Mouse (Mus musculus): Measurements from ENCODE around the gene Lin28a. TPM values are rescaled to one million over a fixed set of nuclear protein-coding genes. Genes with fewer than 3 reads are reported as not detected.
"Not testable (repeated sequence)": the region's sequence is repeated elsewhere in the genome, so short reads cannot be mapped to it uniquely, and the experiment has no call there.

Gene Lin28a
- total RNA-seq, 2 experiments from 2014 or later = not detected

DNA sequence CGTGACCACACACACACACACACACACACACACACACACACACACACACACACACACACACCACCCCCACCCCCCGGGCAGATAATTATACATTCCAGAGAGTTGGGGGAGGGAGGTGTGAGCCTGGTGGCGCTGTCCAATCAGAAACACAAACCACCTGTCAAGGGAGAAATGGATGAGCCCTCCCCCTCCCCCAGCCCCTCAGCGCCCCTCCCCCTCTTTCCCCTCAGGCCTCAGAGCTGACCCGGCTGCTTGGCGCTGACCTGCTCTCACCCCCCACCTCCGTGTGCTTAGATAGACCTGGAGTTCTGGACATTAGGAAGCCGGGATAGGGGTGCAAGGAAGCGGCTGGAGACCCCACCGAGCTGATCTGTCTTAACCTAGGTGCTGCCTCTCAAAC lies 569 bp upstream of the Lin28a start:
- no peak for DNase-seq

DNA sequence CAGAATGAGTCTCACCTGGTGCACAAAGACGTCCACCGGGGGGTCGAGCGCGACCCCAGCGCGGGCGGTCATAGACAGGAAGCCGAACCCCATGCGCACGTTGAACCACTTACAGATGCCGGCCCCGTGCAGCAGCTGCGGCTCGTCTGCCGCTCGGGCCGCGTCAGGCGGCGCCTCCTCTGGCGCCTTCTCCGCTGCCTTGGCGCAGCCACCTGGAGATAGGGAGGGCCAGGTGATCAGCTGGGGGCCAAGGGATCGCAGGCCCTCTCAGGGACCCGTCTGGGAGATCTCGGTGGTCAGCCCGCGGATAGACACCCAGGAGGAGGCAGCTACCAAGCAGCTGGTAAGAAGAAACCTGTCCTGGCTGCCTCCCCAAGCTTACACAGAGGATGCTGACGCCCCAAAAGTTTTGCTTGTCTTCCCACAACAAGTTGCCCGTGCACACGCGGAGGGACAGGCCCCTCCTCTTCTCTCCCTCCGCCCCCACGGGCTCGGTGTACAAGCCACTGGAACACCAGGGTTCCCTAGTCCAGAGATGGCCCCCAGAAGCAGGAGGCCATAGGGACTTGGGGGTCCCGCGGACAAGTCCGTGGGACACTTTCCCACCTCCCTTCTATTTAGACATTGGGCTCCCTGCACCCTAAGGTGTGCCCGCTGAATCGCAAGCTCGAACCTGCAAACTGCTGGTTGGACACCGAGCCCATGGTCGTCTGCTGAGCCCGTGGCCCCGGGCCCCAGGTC lies 433 bp downstream of the Lin28a start:
- no peak for DNase-seq

DNA sequence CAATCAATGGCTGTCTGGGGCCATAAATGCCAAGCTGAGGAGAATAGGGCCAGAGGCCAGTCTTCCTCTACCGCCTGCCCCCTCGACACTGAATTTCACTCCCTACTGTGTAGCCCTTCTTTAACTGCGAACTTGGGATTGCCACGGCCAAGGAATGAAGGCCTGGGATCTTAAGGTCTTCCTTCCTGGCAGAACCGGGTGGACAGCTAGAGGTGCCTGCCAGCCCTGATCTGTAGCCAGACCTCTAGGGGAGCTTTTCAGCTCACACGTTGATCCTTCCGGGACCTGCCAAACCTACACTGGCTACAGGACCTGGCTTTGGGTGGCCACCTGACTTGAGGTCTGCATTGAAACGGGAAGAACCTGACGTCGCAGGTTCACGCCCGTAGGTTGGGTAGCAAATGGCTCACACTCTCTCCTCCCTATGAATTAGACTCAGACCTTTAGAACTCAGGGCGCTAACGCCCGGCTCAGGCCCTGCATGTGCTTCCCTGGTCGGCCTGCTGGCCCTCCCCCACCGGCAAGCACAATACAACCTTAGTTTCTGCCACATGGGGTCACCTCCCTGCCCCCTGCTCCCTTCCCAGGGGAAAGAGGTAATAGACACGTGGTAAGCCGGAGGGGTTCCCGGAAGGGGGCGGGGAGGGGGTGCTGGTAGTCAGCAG lies 1.3 kb downstream of the Lin28a start:
- no peak for DNase-seq

DNA sequence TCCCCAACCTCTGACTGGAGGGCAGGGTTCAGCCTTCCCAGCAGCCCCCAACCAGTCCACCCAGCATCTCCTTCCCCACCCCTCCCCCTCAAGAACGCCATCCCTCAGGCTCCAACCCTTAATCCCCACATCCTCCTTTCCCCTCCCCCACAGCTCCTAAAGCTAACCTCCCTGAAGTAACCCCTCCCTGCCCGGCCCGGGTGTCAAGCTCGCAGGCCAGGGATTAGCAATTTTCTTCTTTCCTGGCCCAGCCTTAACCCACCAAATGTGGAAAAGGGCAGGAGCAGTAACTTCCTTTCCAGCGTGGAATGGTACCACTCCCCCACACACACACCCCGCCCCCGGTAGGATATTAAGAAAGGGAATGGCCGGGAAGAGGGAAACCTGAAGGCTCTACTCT lies 1.9 kb downstream of the Lin28a start:
- no peak for DNase-seq

DNA sequence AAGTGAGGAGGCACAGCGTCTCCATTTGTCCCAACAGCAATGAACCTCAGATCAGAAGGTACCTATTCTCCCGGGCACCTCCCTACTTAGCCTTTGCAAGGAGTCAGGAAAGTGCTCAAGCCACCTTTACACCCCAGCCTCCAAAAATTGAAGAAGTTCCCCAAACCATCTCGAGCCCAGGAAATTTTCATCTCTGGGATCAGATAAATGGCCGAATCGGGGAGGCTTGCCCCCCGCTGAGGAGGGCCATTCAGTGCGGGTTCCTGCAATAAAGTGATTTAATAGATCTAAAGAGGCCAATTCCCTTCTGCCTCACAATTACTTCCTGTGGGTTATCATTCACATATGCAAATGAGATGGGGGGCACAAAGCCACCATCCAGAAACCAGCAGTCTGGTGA lies 2.4 kb downstream of the Lin28a start:
- no peak for DNase-seq

DNA sequence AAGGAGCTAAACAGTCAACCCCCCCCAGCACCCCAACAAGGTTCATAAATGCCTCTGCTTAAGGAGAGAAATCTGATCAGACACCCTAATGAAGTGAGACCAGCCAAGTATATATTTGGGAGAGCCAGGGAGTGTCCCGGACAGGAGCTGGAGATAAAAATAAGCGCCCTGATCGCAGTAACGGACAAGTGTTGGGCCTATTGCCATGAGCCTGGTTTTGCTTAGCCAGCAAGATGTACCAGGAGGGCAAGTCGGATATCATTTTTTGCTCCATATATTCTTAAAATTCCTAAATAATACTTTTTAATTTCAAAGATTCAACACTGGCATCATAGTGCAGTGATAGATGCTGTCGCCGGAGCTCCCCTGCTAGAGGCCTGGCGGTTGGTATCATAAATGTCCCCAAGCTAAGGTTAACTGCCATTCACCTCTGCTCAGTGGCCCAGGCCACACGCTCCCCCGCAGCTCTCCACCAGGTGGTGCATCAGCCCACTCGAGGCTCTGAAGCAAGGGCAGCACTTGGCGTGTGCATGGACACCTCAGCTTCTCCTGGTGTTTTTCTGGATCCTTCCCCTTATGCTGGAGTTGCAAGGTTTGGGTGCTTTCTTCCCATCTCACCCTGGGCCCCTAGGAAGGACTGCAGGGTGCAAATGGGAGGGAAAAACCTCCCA lies 5.6 kb downstream of the Lin28a start:
- DNase-seq = no peak

DNA sequence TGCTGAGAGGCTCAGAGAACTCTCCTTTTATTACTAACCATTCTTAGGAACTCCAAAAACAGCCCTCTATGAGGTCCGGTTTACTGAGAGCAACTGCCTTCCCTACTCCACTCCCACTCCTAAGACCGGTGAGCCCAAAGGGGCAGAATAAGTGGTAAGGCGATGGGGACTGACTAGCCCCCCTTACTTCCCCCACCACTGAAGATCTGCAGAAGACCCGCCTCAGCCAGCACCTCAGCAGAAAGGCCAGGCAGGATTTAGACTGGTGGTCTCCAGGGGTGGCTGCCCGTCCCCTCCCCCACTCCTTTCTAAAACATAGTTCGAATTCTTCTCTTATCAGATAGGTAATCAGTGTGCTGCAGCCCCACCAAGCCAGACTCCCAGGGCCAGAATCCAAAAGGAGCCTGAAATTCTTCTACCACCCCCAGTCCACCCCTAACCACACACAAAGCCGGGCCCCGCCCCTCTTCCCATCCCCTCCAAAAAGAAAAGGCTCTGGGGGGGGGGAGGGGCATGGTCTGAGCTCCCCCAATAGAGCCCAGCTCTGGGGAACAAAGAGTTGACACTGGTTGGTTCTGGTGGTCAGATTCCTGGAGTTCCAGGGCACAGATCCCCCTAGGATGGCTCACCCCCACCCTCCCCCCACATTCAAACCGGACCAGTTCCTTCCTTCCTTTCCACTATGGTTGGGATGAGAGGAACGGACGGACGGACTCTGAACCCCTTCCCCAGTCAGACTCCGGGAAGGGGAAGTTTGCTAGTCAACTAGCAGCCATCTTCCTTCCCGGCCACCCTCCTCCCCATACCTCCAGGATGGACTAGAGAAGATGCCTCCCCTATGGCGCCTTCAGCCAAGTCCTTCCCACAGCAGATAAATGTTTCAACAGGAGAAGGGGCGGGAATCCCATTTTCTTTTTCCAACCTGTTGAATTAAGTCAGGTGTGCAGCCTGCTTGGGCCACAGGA lies 6.9 kb downstream of the Lin28a start:
- DNase-seq = no peak

DNA sequence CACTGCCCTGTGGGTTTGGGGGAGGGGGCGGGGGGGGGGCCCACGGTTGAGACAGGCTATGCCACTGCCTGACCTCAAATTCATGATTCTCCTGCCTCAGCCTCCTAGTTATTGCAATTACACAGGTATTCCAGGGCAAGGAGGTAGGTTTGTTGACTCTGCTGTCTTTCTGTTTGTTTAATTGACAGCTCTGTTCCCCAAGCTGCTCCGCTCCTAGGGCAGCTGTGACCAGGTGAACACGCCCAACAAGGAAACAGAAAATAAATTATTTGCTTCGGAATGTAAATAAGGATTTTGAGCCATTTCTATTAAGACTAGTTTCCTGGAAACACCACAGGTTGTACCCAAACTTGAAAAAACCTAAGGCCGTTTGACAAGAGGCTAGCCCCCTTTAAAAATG lies 8.9 kb downstream of the Lin28a start:
- no peak for DNase-seq

DNA sequence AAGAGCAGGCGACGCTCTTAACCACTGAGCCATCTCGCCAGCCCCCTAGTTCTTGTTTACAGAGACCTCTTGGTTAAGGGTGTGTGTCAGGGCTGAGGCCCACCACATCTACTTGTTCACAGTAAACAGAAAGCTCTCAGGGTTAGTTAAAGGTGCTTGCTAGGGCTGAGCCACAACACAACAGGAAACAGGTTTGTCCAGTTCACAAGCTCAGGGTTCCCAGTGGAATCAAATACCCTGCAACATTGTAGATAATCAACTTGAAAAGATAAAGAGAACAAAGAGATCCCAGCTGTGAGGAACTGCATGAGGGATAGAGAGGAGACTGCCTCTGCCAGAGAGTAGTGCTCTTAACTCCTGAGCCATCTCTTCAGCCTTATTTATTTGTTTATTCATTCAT lies 11.8 kb downstream of the Lin28a start:
- DNase-seq = no peak

DNA sequence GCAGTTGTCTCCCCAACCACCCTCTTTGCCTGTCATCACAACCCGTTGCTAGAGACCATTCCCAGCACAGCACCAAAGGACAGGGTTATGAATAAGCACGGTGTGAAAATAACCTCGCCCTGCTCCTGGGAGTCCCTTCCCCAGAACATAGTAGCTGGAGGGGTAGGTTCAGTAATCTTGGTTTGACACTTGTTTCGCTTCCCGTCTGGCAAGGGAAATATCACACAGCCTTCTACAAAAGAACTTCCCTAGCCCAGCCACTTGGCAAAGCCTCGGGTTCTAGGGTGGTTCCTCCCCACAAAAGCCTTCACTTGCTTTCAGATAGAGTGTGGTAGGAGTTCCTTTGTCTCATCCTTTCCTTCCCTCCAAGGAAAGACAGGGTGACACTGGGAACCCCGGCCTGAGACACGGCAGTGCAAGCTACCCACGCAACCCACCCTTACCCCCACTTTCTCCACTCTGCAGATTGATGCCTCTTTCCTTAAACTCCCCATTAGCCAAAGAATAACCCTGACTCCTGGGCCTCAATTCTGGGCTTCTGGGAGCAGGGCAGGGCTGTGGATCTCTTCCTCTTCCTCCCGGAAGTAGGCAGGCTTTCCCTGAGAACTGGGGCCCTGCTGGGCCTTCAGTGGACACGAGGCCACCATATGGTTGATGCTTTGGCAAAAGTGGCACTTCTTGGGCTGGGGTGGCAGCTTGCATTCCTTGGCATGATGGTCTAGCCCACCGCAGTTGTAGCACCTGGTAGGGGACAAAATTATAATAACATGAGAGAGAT lies 12.9 kb downstream of the Lin28a start:
- no peak for DNase-seq

DNA sequence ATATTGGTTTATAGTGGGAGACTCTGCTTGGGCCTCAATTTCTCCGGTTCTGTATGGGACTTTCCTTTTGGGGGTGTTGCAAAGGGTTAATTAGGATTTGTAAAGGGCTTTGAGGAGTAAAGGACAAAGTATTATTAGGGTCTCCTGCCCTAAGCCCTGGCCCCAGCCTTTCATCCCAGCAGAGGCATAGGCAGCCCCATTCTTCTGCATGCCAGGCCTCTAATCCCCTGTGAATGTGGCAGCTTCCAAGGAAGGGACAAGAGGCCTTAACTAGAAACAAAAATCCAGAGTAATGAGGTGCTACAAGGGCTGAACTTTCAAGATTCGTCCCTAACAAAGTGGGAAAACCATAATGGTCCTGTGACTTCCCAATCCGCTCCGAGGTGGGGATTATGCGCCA lies 15.7 kb downstream of the Lin28a start:
- DNase-seq = no peak

DNA sequence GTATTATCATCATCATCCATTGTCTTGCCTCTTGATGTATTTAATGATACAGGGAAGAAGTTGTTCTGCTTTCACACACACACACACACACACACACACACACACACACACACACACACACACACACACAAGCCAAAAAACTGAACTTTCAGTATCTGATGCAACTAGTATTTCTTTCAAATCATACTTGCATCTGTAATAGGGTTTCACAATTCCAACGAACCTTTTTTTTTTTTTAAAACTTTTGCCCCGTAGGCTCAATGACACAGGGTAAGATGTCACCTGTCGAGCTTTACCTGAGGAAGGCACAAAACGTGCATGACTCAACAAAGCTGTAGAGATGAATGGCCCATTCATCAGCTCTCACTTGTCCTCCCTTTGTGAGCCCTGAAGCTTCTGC lies 16.4 kb downstream of the Lin28a start:
- DNase-seq = no peak

DNA sequence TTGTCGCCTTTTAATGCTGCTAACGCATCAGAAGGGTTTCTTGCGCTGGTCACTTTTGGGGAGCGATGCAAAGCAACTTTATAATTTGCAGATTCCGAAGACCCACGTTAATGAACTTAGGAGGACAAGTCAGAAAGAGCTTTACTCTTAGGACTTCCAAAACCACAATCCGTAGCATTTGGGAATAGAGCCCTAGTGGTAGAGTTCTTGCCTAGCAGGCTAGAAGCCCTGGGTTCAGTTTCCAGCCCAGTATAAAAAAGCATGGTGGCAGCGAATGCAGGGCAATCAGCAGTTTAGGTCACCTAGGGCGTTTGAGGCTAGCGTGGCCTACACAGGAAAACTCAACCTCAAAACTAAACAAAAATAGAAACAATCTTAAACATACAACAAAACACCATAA lies 16.9 kb downstream of the Lin28a start:
- no peak for DNase-seq

DNA sequence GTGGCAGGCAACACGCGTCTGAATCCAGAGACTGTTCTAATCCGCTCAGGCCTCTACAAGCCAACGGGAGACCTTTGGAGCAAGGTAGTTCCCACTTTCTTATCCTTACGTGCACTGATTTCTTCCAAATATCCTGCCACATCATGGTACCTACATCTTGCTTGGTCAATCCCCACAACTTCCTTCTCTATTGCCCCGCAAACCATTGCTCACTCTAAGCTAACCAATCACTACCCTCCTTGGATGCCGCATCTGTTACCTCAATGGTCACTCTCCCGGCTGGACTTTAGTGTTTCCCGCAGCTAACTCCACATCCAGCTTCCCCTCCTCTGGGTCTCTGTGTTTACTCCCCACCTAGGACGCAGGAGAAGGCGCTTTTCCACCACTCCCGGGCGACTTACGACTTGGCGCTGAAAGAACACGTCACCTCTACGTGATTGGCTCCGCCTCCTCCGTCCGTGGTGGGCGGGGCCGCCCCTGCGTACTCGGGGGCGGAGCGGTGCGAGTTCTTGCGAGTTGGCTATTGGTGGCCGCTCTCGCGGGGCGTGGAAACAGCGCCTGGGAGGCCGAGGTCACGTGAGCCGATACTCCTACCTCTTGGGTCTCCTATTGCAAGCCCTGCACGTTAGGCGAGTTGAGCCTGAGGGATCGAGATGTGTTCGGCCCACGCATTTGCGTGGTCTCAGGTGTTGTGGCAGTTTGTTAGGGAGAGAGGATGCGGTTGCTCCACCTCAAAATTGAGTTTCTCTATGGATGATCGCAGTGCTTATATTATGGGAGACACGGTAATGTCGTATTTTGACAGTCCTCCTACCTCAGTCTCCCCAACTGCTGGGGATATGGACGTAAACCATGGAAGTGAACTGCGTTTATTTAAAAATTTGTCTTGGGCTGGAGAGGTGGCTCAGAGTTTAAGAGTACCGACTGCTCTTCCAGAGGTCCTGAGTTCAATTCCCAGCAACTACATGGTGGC lies 17.9 kb downstream of the Lin28a start, which contains the start of gene Dhdds:
Dhdds (minus strand) TSS at position 453 of the 973 bp plus-strand sequence.
- peak; percentile 96 to 97 for DNase-seq

DNA sequence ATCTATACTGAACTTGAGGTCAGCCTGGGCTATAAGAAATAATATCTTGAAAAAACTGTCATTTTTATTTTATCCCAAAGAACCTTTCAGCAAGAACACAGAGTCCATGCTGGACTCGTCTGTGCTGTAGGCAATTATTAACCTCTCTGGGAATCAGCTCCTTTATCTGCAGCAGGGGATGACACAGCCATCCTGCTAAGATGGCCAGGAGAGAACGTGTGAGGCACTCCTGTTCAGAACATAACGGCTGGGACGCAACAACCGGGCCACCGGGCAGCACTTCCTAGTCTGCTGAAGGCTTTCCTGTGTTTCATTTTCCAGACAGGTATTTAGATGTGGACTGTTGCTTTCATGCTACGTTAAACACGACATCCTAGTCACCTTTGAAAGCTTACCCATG lies 23.9 kb downstream of the Lin28a start:
- no peak for DNase-seq

DNA sequence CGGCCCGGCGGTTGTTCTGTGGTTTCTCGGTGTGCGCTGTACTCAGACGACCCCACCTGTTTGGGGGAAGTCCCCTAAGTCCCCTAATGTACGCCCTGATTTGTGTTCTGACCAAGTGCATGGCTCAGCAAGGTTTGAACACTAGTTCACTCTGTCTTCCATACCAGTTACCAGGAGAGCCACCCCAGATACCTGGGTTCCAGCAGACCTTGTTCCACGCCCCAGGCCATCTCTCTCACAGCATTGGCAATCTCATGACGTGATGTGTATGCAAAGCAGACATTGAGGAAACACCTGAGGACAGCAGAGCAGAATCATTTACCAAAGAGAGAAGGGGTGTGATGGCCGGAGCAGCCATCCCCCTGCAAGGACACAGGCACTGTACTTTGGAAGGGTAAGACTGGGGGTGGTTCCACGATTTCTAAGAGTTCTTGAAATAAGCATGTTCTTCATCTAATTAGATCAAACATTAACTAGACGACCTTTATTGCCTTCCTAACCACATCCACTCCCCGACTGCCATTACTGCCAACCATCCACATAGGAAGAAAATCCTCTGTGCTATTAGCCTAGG lies 27.5 kb downstream of the Lin28a start:
- DNase-seq = no peak

DNA sequence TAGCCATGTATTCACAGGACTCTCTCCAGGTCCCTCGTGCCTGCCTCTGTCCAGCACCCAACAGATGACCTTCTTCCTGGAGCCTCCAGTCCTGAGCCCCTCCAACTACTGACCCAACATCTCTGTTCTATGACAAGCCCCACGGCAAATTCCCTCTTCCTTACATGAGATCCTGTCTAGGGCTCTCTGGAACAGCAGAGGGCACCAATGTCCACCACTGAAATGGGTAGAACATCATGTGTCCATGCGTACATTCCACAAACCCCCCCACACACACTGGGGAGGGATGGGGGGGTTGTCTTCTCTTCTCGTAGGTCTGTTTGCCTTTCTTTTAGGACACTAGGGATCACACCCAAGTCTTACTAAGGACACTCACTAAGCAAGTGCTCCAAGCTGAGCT lies 28.6 kb downstream of the Lin28a start:
- no peak for DNase-seq

DNA sequence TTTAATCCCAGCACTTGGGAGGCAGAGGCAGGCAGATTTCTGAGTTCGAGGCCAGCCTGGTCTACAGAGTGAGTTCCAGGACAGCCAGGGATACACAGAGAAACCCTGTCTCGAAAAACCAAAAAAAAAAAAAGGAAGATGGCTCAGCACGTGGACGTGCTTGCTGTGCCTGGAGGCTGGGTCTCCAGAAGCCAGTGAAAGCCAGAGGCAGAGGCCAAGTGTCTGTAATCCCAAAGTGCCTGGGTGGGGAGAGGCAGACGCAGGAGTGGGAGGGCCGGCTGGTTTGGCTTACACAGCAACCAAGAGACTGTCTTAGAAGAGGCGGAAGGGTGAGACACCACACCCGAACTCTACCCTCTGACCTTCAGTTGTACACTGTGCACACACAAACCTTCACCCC lies 30.4 kb downstream of the Lin28a start:
- not testable (repeated sequence) for DNase-seq

DNA sequence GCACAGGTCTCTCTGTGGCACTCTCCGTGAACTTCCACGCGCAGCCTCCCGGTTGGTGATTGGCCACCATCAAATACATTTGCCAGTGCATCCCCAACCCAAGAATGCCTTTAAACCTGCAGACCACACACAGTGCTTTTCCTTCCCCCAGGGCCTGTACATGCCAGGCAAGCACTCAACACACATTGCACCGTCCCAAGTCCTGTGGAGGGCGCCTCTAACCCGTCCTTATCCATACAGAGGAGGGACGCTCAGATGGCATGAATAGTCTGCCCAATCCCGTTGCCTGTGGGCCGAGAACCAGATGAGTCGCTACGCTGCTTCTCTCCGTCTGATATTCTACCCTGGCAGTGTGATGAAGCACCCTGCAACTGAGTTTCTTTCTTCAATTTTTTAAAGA lies 35.7 kb downstream of the Lin28a start:
- no peak for DNase-seq

DNA sequence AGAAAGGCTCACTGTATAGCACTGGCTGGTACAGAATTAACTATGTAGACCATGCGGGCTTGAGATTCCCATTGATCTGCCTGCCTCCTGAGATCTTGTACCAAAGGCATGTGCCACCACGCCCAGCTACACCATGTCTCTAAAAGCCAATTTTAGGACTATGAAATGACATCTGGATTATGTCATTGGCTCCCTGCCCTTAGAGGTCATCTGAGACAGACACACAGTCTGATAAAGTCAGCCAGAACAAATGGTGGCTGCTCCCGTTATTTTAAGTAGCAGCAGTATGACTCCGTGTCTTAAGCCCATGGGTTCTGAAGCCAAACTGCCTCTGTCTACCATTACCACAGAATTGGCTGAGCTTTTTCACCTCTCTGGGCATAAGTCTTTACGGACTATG lies 38.1 kb downstream of the Lin28a start:
- DNase-seq = no peak
